Comparison of ENCODE assay signal across 10 mouse cellular contexts in the genomic region with DNA sequence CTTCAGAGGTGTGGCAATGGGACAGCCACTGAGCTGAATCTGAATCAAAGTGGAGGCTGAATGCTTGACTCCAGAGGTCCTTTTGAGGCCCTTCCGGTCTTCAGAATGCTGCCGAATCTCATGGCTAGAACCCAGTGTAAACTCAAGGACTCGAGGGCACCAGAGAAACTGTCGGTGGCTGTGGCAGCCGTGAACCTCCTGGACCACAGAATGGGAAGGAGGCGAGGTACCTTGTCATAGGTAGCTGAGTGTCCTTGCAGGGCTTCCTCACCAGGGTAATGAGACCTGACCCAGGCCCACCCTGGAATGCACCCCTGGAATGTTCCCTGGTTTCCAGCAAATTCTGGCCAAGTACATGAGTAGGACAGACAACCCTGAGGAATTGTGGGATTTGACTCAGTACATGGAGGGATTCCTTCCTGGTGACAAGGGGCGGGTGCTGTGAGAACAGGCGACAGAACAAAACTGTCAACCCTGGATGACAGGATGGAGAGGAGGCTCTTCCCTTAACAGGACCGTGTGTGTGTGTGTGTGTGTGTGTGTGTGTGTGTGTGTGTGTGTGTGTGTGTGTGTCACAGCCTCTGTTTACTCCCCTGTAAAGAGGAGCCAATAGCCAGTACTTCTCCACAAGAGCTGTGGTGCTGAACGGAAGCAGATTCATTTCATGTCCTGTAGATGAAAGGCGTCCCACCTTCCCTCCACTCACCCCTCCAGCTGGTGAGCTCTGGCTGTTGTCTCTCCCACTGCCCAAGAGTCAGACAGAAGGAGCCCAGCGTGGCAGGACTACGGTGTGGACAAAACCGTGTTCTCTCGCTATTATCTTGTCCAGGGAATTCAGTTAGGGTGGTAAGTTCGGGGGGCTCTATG. TPM values are rescaled to one million over a fixed set of nuclear protein-coding genes. Genes with fewer than 3 reads are reported as not detected.
A peak's percentile ranks its signal among the peaks of the same experiment; 100 is the strongest.
DNase-seq lines count a peak whose midpoint lies in the region; TF ChIP-seq lines count a peak whose summit lies in the region.
"Had no signal": no experiment of that assay in that cellular context is flagged by ENCODE, and none has a peak within 500 bp of the region (broad histone marks: within the 10 kb centered on the region; RNA-seq: fewer than 3 reads in every experiment).

No protein-coding gene starts in this region.

- H3K27ac ChIP-seq in left cerebral cortex, adult 2 months = peak overlapping the region; percentile 34; the same call in 1 of the 2 replicates
- peak overlapping the region; percentile 57; the same call in 1 of the 2 replicates for H3K27ac ChIP-seq in embryonic facial prominence, embryonic 10.5 days (replicated peaks)
- H3K27ac ChIP-seq in thymus, adult 2 months (ENCODE audit: control insufficient read depth, insufficient read depth, low read length) = no peak overlapping the region
- H3K27ac ChIP-seq: intestine, embryonic 15.5 days had no signal

- H3K27me3 ChIP-seq in embryonic facial prominence, embryonic 10.5 days (replicated peaks; ENCODE audit: low read depth, poor library complexity, severe bottlenecking) = peaks cover 20% of the 10 kb centered on the region
- H3K27me3 ChIP-seq in thymus, adult 2 months (ENCODE audit: control insufficient read depth, insufficient read depth, low read length) = no peaks in the 10 kb centered on the region

- 42% methylated on average over 16 of the region's 16 CpGs for WGBS in embryonic facial prominence, embryonic 10.5 days
- WGBS in lung, adult 2 months = 59% methylated on average over 16 of the region's 16 CpGs
- WGBS in thymus, adult 2 months = 81% methylated on average over 16 of the region's 16 CpGs

- no peak overlapping the region for H3K4me3 ChIP-seq in left cerebral cortex, adult 2 months
- H3K4me3 ChIP-seq in embryonic facial prominence, embryonic 10.5 days = no peak overlapping the region
- H3K4me3 ChIP-seq in lung, adult 2 months (replicated peaks; ENCODE audit: extremely low read depth, low read depth, low read length) = peak overlapping the region; percentile 6
- H3K4me3 ChIP-seq in thymus, adult 2 months (ENCODE audit: control insufficient read depth, insufficient read depth, low read length) = no peak overlapping the region
- H3K4me3 ChIP-seq: intestine, embryonic 15.5 days had no signal

- peaks cover 53% of the 10 kb centered on the region for H3K4me1 ChIP-seq in embryonic facial prominence, embryonic 10.5 days
- H3K4me1 ChIP-seq in lung, adult 2 months (ENCODE audit: control insufficient read depth, insufficient read depth, low read length) = peaks cover 18% of the 10 kb centered on the region
- peaks cover 19% of the 10 kb centered on the region for H3K4me1 ChIP-seq in thymus, adult 2 months (replicated peaks; ENCODE audit: control insufficient read depth, insufficient read depth, low read length)

- intact Hi-C loops in left cerebral cortex, adult 2 months (cut with DNase I) = loop anchor here (1.0 to 5.0 kb wide), 5 partner anchors 75 to 325 kb away; no protein-coding TSS in a partner anchor

- DNase-seq in gastrocnemius, postnatal 25 days = peak; percentile 32
- DNase-seq in gastrocnemius, adult 8-10 months (ENCODE audit: low spot score in 2 of 2) = no peak
- peak in 1 of 2 experiments; percentile 16 for DNase-seq in left cerebral cortex, adult 2 months (ENCODE audit: extremely low spot score in 1 of 2, low spot score in 2 of 2)
- no peak for DNase-seq in left cerebral cortex, adult 18-20 months (ENCODE audit: low spot score in 2 of 2)
- peak; percentile 11 for DNase-seq in embryonic facial prominence, embryonic 10.5 days (ENCODE audit: low spot score)
- peak; percentile 17 for DNase-seq in lung, adult 2 months
- no peak for DNase-seq in thymus, adult 2 months
- no peak for DNase-seq in adrenal gland, postnatal 36 days

- H3K36me3 ChIP-seq in embryonic facial prominence, embryonic 10.5 days (replicated peaks) = no peaks in the 10 kb centered on the region
- no peaks in the 10 kb centered on the region for H3K36me3 ChIP-seq in thymus, adult 2 months (ENCODE audit: control insufficient read depth, insufficient read depth, low read length)
- H3K36me3 ChIP-seq: intestine, embryonic 15.5 days had no signal

- no peak for TF ChIP-seq POLR2A in lung, adult 2 months (IDR thresholded peaks at IDR 0.05; ENCODE audit: borderline replicate concordance, extremely low read depth, low read depth, low read length)
- no peak for TF ChIP-seq POLR2A in thymus, adult 2 months (IDR thresholded peaks at IDR 0.05; ENCODE audit: control insufficient read depth, extremely low read depth, insufficient read depth, low read length, poor library complexity)

- H3K9me3 ChIP-seq in embryonic facial prominence, embryonic 10.5 days = peaks cover 9% of the 10 kb centered on the region
- H3K9me3 ChIP-seq: intestine, embryonic 15.5 days had no signal

- no peak for TF ChIP-seq CTCF in left cerebral cortex, adult 2 months (IDR thresholded peaks at IDR 0.05)
- TF ChIP-seq CTCF in lung, adult 2 months (IDR thresholded peaks at IDR 0.05; ENCODE audit: insufficient read depth, low read length) = no peak
- TF ChIP-seq CTCF in thymus, adult 2 months (IDR thresholded peaks at IDR 0.05; ENCODE audit: borderline replicate concordance, control insufficient read depth, extremely low read depth, insufficient read depth, low read length, poor library complexity) = no peak

RNA-seq across cellular contexts. Expression of gene Nnmt, which starts 42.1 kb away (rescaled TPM):
- 1 to 10 TPM; 2.7 to 9.5 TPM for total RNA-seq in gastrocnemius, postnatal 25 days (2021)
- total RNA-seq in gastrocnemius, adult 8-10 months (2022) = 1 to 10 TPM; 1.8 to 4.1 (median 3.5) TPM
- 1 to 10 TPM in 1 of 2 experiments, under 1 TPM in 1; 0.57 to 1.4 TPM for total RNA-seq in left cerebral cortex, adult 2 months (2021)
- total RNA-seq in left cerebral cortex, adult 18-20 months (2021) = under 1 TPM; 0.60 to 0.66 TPM
- polyA plus RNA-seq in embryonic facial prominence, embryonic 10.5 days (2016; fragmentation: Nextera tagmentation; extraction: Ambion mirVana) = 0.59 and 0.61 TPM in 2 replicates
- 5.1 and 5.5 TPM in 2 replicates for polyA plus RNA-seq in lung, adult 2 months (2012; rRNA removed)
- 0.87 and 2.3 TPM in 2 replicates for polyA plus RNA-seq in thymus, adult 2 months (2012; rRNA removed)
- 10 to 100 TPM; 23.2 to 28.0 TPM for total RNA-seq in adrenal gland, postnatal 36 days (2021)
- total RNA-seq: megakaryocyte progenitor cell, adult 5-6 weeks had no signal

Comparison
In these comparisons a context has a peak if more than half of its experiments do, and no peak if none do; other contexts are left out.
1. DNase-seq: peak in gastrocnemius, postnatal 25 days (single experiment), embryonic facial prominence, embryonic 10.5 days (single experiment) and lung, adult 2 months (single experiment); none in gastrocnemius, adult 8-10 months (0 of 2), left cerebral cortex, adult 18-20 months (0 of 2), thymus, adult 2 months (single experiment) and adrenal gland, postnatal 36 days (0 of 2).